Mouse (Mus musculus) MEL (cell line): ENCODE measurements at regions not wholly inside any gene's neighbourhood (a gene's known extent, or its start where the extent isn't known, plus 50 kb on each side); places are given as distances from the start of the nearest gene placed in this dataset.

Experiments
- DNase-seq: peaks from one replicate; pipeline ENCODE4 v3.0.0; 2011; ENCODE audit warnings: low read depth, low spot score
- H3K27ac ChIP-seq: 2 replicates; pipeline ENCODE4 v1.5.1; 2012; ENCODE audit warnings: low read depth, mild to moderate bottlenecking, control low read depth, low read length, moderate library complexity; ENCODE audit not compliant: control insufficient read depth
- H3K27me3 ChIP-seq, 2 experiments: fragments of 150-350 bp in 1 of 2; sonication (generic) in 1 of 2; 2 replicates each; pipeline ENCODE4 v1.6.1; 2012; ENCODE audit warnings: low read length in 2 of 2, mild to moderate bottlenecking in 2 of 2, improper control_type of control experiment in 1 of 2, moderate library complexity in 1 of 2; ENCODE audit not compliant: insufficient read depth in 2 of 2, control insufficient read depth in 1 of 2
- H3K36me3 ChIP-seq, 2 experiments: 2 replicates each; pipeline ENCODE4 v1.6.1; 2012 to 2014; ENCODE audit warnings: low read length in 2 of 2, improper control_type of control experiment in 1 of 2, inconsistent platforms in 1 of 2, mild to moderate bottlenecking in 1 of 2; ENCODE audit not compliant: insufficient read depth in 2 of 2, control insufficient read depth in 1 of 2
- H3K4me1 ChIP-seq, 2 experiments: fragments of 150-350 bp in 1 of 2; sonication (generic) in 1 of 2; 2 replicates each; pipeline ENCODE4 v1.6.1; 2012; ENCODE audit warnings: low read length in 2 of 2, improper control_type of control experiment in 1 of 2, mild to moderate bottlenecking in 1 of 2; ENCODE audit not compliant: insufficient read depth in 2 of 2, control insufficient read depth in 1 of 2
- H3K4me3 ChIP-seq, 2 experiments: fragments of 150-350 bp in 1 of 2; sonication (generic) in 1 of 2; 2 replicates each; pipeline ENCODE4 v1.5.1; 2012; ENCODE audit warnings: low read depth in 2 of 2, low read length in 2 of 2, mild to moderate bottlenecking in 2 of 2, moderate library complexity in 2 of 2, control low read depth in 1 of 2, improper control_type of control experiment in 1 of 2; ENCODE audit not compliant: control insufficient read depth in 1 of 2, insufficient read depth in 1 of 2
- H3K79me2 ChIP-seq: 2 replicates; pipeline ENCODE4 v1.6.1; 2012; ENCODE audit warnings: mild to moderate bottlenecking, low read length, moderate library complexity; ENCODE audit not compliant: control insufficient read depth, poor library complexity, insufficient read depth
- H3K9ac ChIP-seq: 2 replicates; pipeline ENCODE4 v1.6.1; 2012; ENCODE audit warnings: low read depth, mild to moderate bottlenecking, control low read depth, low read length, moderate library complexity; ENCODE audit not compliant: control insufficient read depth, poor library complexity, severe bottlenecking
- H3K9me3 ChIP-seq: fragments of 150-350 bp; sonication (generic); replicated peaks from 2 replicates; pipeline ENCODE4 v1.6.1; 2012; ENCODE audit warnings: mild to moderate bottlenecking, low read length, improper control_type of control experiment, moderate library complexity; ENCODE audit not compliant: insufficient read depth
- CHD2 ChIP-seq: IDR thresholded peaks from 2 replicates; pipeline ENCODE4 v1.6.1; 2011; ENCODE audit warnings: low read length, improper control_type of control experiment
- ELF1 ChIP-seq: IDR thresholded peaks from 2 replicates; pipeline ENCODE4 v1.6.1; 2014; ENCODE audit warnings: low read depth, mild to moderate bottlenecking, inconsistent platforms, low read length, improper control_type of control experiment, moderate library complexity
- ETS1 ChIP-seq: IDR thresholded peaks from 2 replicates; pipeline ENCODE4 v1.6.1; 2012; ENCODE audit warnings: low read depth, mild to moderate bottlenecking, inconsistent platforms, low read length, improper control_type of control experiment, moderate library complexity
- GATA1 ChIP-seq: IDR thresholded peaks from 2 replicates; pipeline ENCODE4 v1.6.1; 2011; ENCODE audit warnings: low read depth, low read length, improper control_type of control experiment
- JUND ChIP-seq: IDR thresholded peaks from 2 replicates; pipeline ENCODE4 v1.6.1; 2011; ENCODE audit warnings: low read depth, mild to moderate bottlenecking, improper control_type of control experiment, low read length
- MAFK ChIP-seq: IDR thresholded peaks from 2 replicates; pipeline ENCODE4 v1.6.1; 2011; ENCODE audit warnings: low read depth, mild to moderate bottlenecking, low read length, improper control_type of control experiment, borderline replicate concordance
- MAX ChIP-seq: IDR thresholded peaks from 2 replicates; pipeline ENCODE4 v1.6.1; 2011; ENCODE audit warnings: low read length, improper control_type of control experiment
- NELFE ChIP-seq: IDR thresholded peaks from 2 replicates; pipeline ENCODE4 v1.6.1; 2011; ENCODE audit warnings: low read depth, low read length, improper control_type of control experiment
- POLR2AphosphoS2 ChIP-seq: IDR thresholded peaks from 2 replicates; pipeline ENCODE4 v1.6.1; 2011; ENCODE audit warnings: low read length, improper control_type of control experiment
- POLR2AphosphoS5 ChIP-seq: IDR thresholded peaks from 2 replicates; pipeline ENCODE4 v1.6.1; 2012; ENCODE audit warnings: low read depth, borderline replicate concordance, mild to moderate bottlenecking, inconsistent platforms, low read length, moderate library complexity, mixed read lengths
- RCOR1 ChIP-seq: IDR thresholded peaks from 2 replicates; pipeline ENCODE4 v1.6.1; 2012; ENCODE audit warnings: low read depth, mild to moderate bottlenecking, inconsistent platforms, low read length, improper control_type of control experiment
- SMC3 ChIP-seq: IDR thresholded peaks from 2 replicates; pipeline ENCODE4 v1.6.1; 2011; ENCODE audit warnings: low read depth, low read length, improper control_type of control experiment
- TAL1 ChIP-seq: IDR thresholded peaks from 2 replicates; pipeline ENCODE4 v1.6.1; 2012; ENCODE audit warnings: mild to moderate bottlenecking, inconsistent platforms, low read length, moderate library complexity, mixed read lengths
- TCF12 ChIP-seq: IDR thresholded peaks from 2 replicates; pipeline ENCODE4 v1.6.1; 2014; ENCODE audit warnings: low read depth, mild to moderate bottlenecking, inconsistent platforms, low read length, improper control_type of control experiment, moderate library complexity
- UBTF ChIP-seq: IDR thresholded peaks from 2 replicates; pipeline ENCODE4 v1.6.1; 2012; ENCODE audit warnings: low read depth, mild to moderate bottlenecking, inconsistent platforms, low read length, improper control_type of control experiment, moderate library complexity, borderline replicate concordance; ENCODE audit not compliant: insufficient read depth
- USF1 ChIP-seq: IDR thresholded peaks from 2 replicates; pipeline ENCODE4 v1.6.1; 2014; ENCODE audit warnings: low read depth, mild to moderate bottlenecking, inconsistent platforms, low read length, improper control_type of control experiment, moderate library complexity
- USF2 ChIP-seq, 2 experiments: IDR thresholded peaks; 2 replicates each; pipeline ENCODE4 v1.6.1; 2011 to 2012; ENCODE audit warnings: improper control_type of control experiment in 2 of 2, low read length in 2 of 2, borderline replicate concordance in 1 of 2, inconsistent platforms in 1 of 2, low read depth in 1 of 2, mild to moderate bottlenecking in 1 of 2; ENCODE audit not compliant: insufficient read depth in 1 of 2
- ZKSCAN1 ChIP-seq: IDR thresholded peaks from 2 replicates; pipeline ENCODE4 v1.6.1; 2012; ENCODE audit warnings: low read depth, mild to moderate bottlenecking, inconsistent platforms, low read length, improper control_type of control experiment, moderate library complexity
- ZMIZ1 ChIP-seq: IDR thresholded peaks from 2 replicates; pipeline ENCODE4 v1.6.1; 2012; ENCODE audit warnings: low read depth, mild to moderate bottlenecking, inconsistent platforms, low read length, improper control_type of control experiment, moderate library complexity

GRCm38 (mm10) chr12:110197366-110197765, 81.5 kb upstream of the Dio3 start:
- Histone ChIP-seq H3K27me3 (no peaks in the 10 kb centered on the region; a peak in 1 of 4 replicates), H3K4me3 (no peak overlapping the region), H3K79me2 (no peaks in the 10 kb centered on the region), H3K9me3 (no peaks in the 10 kb centered on the region), H3K36me3 (no peaks in the 10 kb centered on the region), H3K9ac (no peak overlapping the region), H3K4me1 (no peaks in the 10 kb centered on the region), H3K27ac (no peak overlapping the region)
- no peak for DNase-seq
- TF ChIP-seq POLR2AphosphoS5: no peak
- no peak for TF ChIP-seq ELF1
- TF ChIP-seq ZMIZ1: no peak
- TF ChIP-seq MAFK: no peak
- no peak for TF ChIP-seq POLR2AphosphoS2
- TF ChIP-seq GATA1: no peak
- TF ChIP-seq TAL1: no peak
- TF ChIP-seq ZKSCAN1: no peak
- no peak for TF ChIP-seq USF1
- no peak for TF ChIP-seq TCF12
- no peak for TF ChIP-seq NELFE
- no peak for TF ChIP-seq ETS1
- no peak for TF ChIP-seq USF2 (IDR thresholded peaks at IDR 0.05; ENCODE audit: borderline replicate concordance in 1 of 2, insufficient read depth in 1 of 2, low read depth in 1 of 2, low read length in 2 of 2)
- no peak for TF ChIP-seq JUND
- no peak for TF ChIP-seq UBTF
- no peak for TF ChIP-seq CHD2
- no peak for TF ChIP-seq MAX

- H3K9me3 ChIP-seq: no peaks in the 10 kb centered on the region
- DNase-seq: no peak
- H3K9ac ChIP-seq: no peak overlapping the region
- no peaks in the 10 kb centered on the region for H3K4me1 ChIP-seq
- no peak overlapping the region for H3K4me3 ChIP-seq
- TF ChIP-seq RCOR1 (no peak), TAL1 (no peak), SMC3 (no peak), NELFE (no peak), ZMIZ1 (no peak), ETS1 (no peak), USF2 (IDR thresholded peaks at IDR 0.05; ENCODE audit: borderline replicate concordance in 1 of 2, insufficient read depth in 1 of 2, low read depth in 1 of 2, low read length in 2 of 2) (no peak), POLR2AphosphoS2 (no peak)
- H3K27me3 ChIP-seq: no peaks in the 10 kb centered on the region; a peak in 1 of 4 replicates
- H3K36me3 ChIP-seq: no peaks in the 10 kb centered on the region
- no peak overlapping the region for H3K27ac ChIP-seq
- H3K79me2 ChIP-seq: no peaks in the 10 kb centered on the region
Observed at GRCm38 (mm10) chr12:110200471-110200870, 78.4 kb upstream of the Dio3 start.
